Mouse (Mus musculus): ENCODE results near the gene Sp2. TPM values are rescaled to one million over a fixed set of nuclear protein-coding genes. Genes with fewer than 3 reads are reported as not detected.
A peak's percentile ranks its signal among the peaks of the same experiment; 100 is the strongest.

Sp2 gene
- polyA plus RNA-seq, 1 experiment, result 23.9 TPM

DNA sequence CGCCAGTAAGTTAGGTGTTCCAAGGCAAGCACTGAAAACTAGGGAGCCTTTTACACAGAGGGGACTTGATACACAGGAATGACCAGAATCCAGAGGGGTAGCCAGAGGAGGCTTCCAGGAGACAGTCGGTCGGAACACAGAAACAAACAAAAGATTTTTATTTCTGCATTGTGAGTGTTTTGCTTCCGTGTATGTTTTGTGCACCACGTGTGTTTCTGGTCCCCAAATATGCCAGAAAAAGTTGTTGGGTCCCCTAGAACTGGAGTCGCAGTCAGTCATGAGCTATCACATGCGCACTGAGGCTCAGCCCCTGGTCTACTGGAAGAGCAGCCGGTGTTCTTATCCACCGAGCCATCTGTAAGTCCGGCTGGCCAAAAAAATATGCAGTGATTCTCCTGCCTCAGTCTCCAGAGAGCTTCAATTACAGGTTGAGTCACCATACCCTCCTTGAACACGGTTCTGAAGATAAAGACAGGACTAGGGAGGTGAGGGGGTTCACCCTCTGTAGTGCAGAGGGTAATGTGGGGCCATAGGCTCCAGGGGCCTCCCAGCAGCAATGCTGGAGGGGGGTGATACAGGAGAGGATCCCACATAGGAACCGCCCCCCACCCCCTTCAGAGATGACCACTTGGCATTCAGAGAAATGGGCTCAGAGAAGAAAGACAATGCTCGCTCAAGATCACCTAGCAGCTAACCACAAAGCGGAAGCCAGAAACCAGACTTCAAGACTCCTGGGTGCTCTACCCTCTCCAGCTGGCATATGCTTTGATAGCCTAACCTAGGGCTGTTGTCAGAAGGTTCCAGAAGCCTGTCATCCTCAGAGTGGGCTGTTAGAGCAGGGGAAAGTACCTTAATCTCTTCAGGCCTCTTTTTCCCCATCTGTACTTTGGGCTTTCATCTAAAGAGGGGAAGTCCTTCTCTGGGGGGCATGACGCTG, 13.3 kb upstream of the Sp2 start:
- DNase-seq (ENCODE audit: low read depth in 1 of 2, low spot score in 2 of 2), result peak; percentile 57 to 76
- TF ChIP-seq CTCF (IDR thresholded peaks at IDR 0.05; ENCODE audit: extremely low read depth, insufficient read depth, insufficient read length, insufficient replicate concordance) (no peak), POLR2A (IDR thresholded peaks at IDR 0.05; ENCODE audit: low read depth, low read length) (no peak)
- peaks cover 23% of the 10 kb centered on the region for H3K4me1 ChIP-seq (ENCODE audit: control insufficient read depth, insufficient read depth, insufficient read length)
- no peaks in the 10 kb centered on the region for H3K27me3 ChIP-seq (ENCODE audit: control insufficient read depth, insufficient read depth, low read length)
- no peaks in the 10 kb centered on the region for H3K36me3 ChIP-seq (ENCODE audit: control insufficient read depth, insufficient read depth, low read length)
- H3K27ac ChIP-seq (ENCODE audit: insufficient read depth, low read length), result no peak overlapping the region
- no peak overlapping the region for H3K4me3 ChIP-seq (ENCODE audit: extremely low read depth, insufficient read depth, insufficient read length)
- WGBS, result 54% methylated on average over 15 of the region's 15 CpGs

DNA sequence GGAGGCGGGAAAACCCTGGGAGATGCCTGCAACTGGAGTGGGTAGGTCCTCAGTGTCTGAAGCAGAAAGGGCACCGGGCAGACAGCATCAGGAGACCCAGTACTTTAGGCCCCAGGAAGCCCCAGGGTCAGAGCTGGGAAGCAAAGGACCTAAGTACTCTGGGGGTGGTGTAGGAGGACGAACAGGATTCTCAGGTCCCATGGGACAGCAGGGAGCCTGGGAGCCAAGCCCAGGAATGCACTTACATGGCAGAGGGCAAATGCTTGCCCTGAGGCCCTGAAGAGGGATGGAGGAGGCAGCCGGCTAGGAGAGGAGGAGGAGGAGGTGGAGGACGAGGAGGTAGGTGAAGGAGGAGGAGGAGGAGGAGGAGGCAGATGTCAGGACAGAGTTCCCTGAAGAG, 12.3 kb upstream of the Sp2 start:
- no peak overlapping the region for H3K27ac ChIP-seq (ENCODE audit: insufficient read depth, low read length)
- peaks cover 23% of the 10 kb centered on the region for H3K4me1 ChIP-seq (ENCODE audit: control insufficient read depth, insufficient read depth, insufficient read length)
- DNase-seq (ENCODE audit: low read depth in 1 of 2, low spot score in 2 of 2), result no peak
- no peak for TF ChIP-seq POLR2A (IDR thresholded peaks at IDR 0.05; ENCODE audit: low read depth, low read length)
- no peak for TF ChIP-seq CTCF (IDR thresholded peaks at IDR 0.05; ENCODE audit: extremely low read depth, insufficient read depth, insufficient read length, insufficient replicate concordance)
- H3K36me3 ChIP-seq (ENCODE audit: control insufficient read depth, insufficient read depth, low read length), result no peaks in the 10 kb centered on the region
- WGBS, result 89% methylated on average over 5 of the region's 5 CpGs
- H3K27me3 ChIP-seq (ENCODE audit: control insufficient read depth, insufficient read depth, low read length), result no peaks in the 10 kb centered on the region
- no peak overlapping the region for H3K4me3 ChIP-seq (ENCODE audit: extremely low read depth, insufficient read depth, insufficient read length)

DNA sequence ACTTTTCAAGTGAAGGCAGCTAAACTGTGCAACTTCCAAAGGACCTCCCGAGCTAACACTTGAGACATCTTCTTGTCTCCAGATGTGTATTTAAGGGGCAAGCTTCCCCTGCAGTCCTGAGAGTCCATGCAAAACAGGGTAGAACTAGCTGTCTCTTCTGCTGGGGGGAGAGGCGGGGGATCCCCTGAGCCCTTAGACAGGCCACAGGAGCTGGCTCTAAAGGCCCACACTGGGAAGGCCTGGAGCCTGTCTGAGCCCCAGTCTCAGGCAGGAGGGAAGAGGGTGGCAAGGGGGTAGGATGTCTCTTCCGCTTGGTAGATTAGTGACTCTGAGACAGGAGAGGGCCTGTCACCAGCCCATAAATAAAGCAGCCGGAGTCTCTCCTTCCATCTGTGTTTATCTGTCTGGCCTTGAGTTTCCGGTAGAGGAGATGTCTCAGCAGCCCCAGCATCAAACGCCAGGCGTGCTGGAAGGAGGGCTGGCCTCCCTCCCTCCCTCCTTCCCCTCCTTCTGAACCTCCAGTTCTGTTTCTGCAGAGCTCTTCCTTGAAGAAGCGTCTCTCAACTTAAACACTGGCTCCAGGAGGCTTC, 10.1 kb upstream of the Sp2 start:
- no peak for TF ChIP-seq CTCF (IDR thresholded peaks at IDR 0.05; ENCODE audit: extremely low read depth, insufficient read depth, insufficient read length, insufficient replicate concordance)
- TF ChIP-seq POLR2A (IDR thresholded peaks at IDR 0.05; ENCODE audit: low read depth, low read length), result no peak
- H3K4me1 ChIP-seq (ENCODE audit: control insufficient read depth, insufficient read depth, insufficient read length), result peaks cover 30% of the 10 kb centered on the region

DNA sequence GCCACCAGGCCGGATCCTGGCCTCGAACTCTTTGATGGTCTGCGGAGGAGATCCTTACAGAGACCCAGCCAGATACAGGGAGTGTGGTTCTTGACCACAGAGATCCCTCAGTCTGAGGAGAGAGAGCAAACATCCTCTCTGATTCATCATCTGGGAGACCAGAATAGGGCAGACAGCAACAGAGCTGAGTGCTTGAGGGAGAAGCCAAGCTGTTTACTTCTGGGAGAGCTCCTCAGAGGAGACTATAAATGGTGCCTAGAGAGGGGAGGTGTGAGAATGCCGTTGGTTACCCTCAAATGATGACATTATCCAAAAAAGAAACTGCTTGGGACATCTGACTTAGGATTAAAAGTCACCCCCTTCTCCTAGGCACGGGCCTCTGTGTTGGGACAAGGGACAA, 8.7 kb upstream of the Sp2 start:
- Histone ChIP-seq H3K4me1 (ENCODE audit: control insufficient read depth, insufficient read depth, insufficient read length) (peaks cover 28% of the 10 kb centered on the region; the same call in 1 of the 2 replicates), H3K36me3 (ENCODE audit: control insufficient read depth, insufficient read depth, low read length) (no peaks in the 10 kb centered on the region), H3K27me3 (ENCODE audit: control insufficient read depth, insufficient read depth, low read length) (no peaks in the 10 kb centered on the region), H3K27ac (ENCODE audit: insufficient read depth, low read length) (no peak overlapping the region), H3K4me3 (ENCODE audit: extremely low read depth, insufficient read depth, insufficient read length) (no peak overlapping the region)
- TF ChIP-seq CTCF (IDR thresholded peaks at IDR 0.05; ENCODE audit: extremely low read depth, insufficient read depth, insufficient read length, insufficient replicate concordance) (no peak), POLR2A (IDR thresholded peaks at IDR 0.05; ENCODE audit: low read depth, low read length) (no peak)
- DNase-seq (ENCODE audit: low read depth in 1 of 2, low spot score in 2 of 2), result no peak
- WGBS, result 79% methylated on average over 5 of the region's 5 CpGs

More for the DNA sequence above, 10.1 kb upstream of the Sp2 start:
- 38% methylated on average over 8 of the region's 8 CpGs for WGBS
- Histone ChIP-seq H3K36me3 (ENCODE audit: control insufficient read depth, insufficient read depth, low read length) (no peaks in the 10 kb centered on the region), H3K27ac (ENCODE audit: insufficient read depth, low read length) (no peak overlapping the region; the same call in 1 of the 2 replicates), H3K4me3 (ENCODE audit: extremely low read depth, insufficient read depth, insufficient read length) (no peak overlapping the region), H3K27me3 (ENCODE audit: control insufficient read depth, insufficient read depth, low read length) (no peaks in the 10 kb centered on the region)
- DNase-seq (ENCODE audit: low read depth in 1 of 2, low spot score in 2 of 2), result no peak

DNA sequence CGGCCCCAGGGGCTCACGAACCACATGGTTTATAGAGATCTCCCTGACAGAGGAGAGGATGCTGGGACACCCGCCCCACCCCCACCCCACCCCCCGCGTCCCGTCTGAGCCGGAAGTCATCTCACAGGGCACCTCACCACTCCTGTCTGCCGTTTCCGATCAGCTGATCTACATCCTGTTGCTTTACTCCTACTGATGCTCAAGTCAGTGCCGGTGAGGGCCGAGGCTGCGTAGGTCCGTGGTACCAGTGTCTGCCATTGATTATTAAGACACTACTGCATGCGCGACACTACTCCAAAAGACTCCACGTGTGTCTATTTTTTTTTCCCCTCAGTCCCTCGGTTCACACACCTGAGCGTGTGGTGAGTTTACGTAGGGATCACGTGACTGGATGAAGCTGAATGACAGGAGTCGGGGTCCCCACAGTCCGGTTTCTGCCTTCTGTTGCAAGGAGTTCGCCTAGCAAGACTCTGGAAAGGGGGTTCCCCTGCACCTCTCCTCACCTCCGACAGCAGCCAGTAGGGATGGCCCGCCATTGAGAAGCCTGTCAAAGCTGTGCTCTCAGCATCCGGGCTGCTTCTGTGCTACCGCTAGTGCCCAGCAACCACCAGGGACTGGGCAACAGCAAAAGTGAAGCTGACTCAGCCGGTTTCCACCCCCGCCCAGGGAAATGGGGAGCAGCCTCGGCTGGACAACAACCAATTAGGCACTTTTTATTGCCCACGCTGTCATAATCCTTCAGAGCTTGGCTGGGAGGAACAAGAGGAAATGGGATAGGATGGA, 5.3 kb upstream of the Sp2 start:
- Histone ChIP-seq H3K27ac (ENCODE audit: insufficient read depth, low read length) (peak overlapping the region; percentile 92), H3K27me3 (ENCODE audit: control insufficient read depth, insufficient read depth, low read length) (no peaks in the 10 kb centered on the region), H3K36me3 (ENCODE audit: control insufficient read depth, insufficient read depth, low read length) (no peaks in the 10 kb centered on the region), H3K4me3 (ENCODE audit: extremely low read depth, insufficient read depth, insufficient read length) (peak overlapping the region; percentile 49), H3K4me1 (ENCODE audit: control insufficient read depth, insufficient read depth, insufficient read length) (peaks cover 19% of the 10 kb centered on the region; the same call in 1 of the 2 replicates)
- DNase-seq (ENCODE audit: low read depth in 1 of 2, low spot score in 2 of 2), result peak; percentile 64 to 86
- peak; percentile 99 for TF ChIP-seq POLR2A (IDR thresholded peaks at IDR 0.05; ENCODE audit: low read depth, low read length)
- TF ChIP-seq CTCF (IDR thresholded peaks at IDR 0.05; ENCODE audit: extremely low read depth, insufficient read depth, insufficient read length, insufficient replicate concordance), result no peak
- 5% methylated on average over 31 of the region's 31 CpGs for WGBS

DNA sequence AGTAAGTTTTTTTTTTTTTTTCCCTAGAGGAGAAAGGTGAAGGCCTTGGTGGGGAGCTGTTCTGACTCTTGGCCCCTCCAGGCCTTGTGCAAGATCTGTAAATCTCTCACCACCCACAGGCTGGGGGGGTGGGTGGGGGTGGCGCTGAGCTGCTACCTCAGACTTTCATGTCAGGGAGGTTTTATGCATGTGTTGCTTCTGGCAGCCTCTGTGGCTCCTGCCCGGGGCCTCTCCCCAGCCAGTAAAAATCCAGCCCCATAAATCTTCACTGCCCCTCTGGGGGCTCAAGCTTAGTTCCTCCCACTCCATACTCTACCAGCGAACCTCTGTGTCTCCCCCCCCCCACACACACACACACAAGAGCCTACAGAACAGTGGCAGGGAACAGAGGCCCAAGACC, 3.7 kb upstream of the Sp2 start:
- Histone ChIP-seq H3K36me3 (ENCODE audit: control insufficient read depth, insufficient read depth, low read length) (no peaks in the 10 kb centered on the region), H3K27ac (ENCODE audit: insufficient read depth, low read length) (peak overlapping the region; percentile 37; the same call in 1 of the 2 replicates), H3K4me3 (ENCODE audit: extremely low read depth, insufficient read depth, insufficient read length) (no peak overlapping the region), H3K27me3 (ENCODE audit: control insufficient read depth, insufficient read depth, low read length) (no peaks in the 10 kb centered on the region), H3K4me1 (ENCODE audit: control insufficient read depth, insufficient read depth, insufficient read length) (peaks cover 15% of the 10 kb centered on the region; the same call in 1 of the 2 replicates)
- no peak for DNase-seq (ENCODE audit: low read depth in 1 of 2, low spot score in 2 of 2)
- TF ChIP-seq POLR2A (IDR thresholded peaks at IDR 0.05; ENCODE audit: low read depth, low read length) (no peak), CTCF (IDR thresholded peaks at IDR 0.05; ENCODE audit: extremely low read depth, insufficient read depth, insufficient read length, insufficient replicate concordance) (no peak)
- 40% methylated on average over 3 of the region's 3 CpGs for WGBS
